Mouse (Mus musculus): ENCODE measurements around the gene Scn3b. TPM values are rescaled to one million over a fixed set of nuclear protein-coding genes. Genes with fewer than 3 reads are reported as not detected.

Scn3b gene
- polyA plus RNA-seq, 2 experiments = 0.01 to 0.06 TPM

DNA sequence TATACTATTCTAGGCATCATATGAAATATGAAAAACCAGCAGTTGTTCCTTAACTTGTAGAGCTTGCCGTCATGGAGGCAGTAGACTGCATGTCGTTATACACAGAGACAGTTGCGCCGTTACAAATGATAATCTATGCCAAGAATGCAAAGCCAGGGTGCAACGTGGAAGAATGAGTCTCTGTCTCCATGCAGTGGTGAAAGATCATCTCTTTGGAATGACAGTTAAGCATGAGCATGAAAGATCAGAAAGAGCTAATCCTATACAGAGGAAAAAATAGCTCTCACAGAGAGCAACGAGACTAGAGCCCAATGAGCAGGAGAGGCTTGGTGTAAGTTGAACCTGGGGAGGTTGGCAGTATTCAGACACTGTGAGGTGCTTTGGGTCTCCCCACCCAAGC, 22.3 kb upstream of the Scn3b start:
- Histone ChIP-seq H3K27me3 (ENCODE audit: control insufficient read depth, insufficient read depth, low read length) (no peaks in the 10 kb centered on the region), H3K9ac (replicated peaks) (no peak overlapping the region), H3K4me2 (ENCODE audit: low read depth) (no peak overlapping the region), H3K36me3 (replicated peaks; ENCODE audit: control insufficient read depth, insufficient read depth, low read depth) (no peaks in the 10 kb centered on the region), H3K9me3 (ENCODE audit: control insufficient read depth, low read length) (no peaks in the 10 kb centered on the region), H3K4me3 (ENCODE audit: insufficient read depth in 1 of 2, low read depth in 2 of 2, low read length in 2 of 2) (no peak overlapping the region), H3K27ac (no peak overlapping the region), H3K4me1 (replicated peaks; ENCODE audit: control insufficient read depth in 2 of 2, insufficient read depth in 2 of 2, low read length in 1 of 2) (no peaks in the 10 kb centered on the region; a peak in 1 of 4 replicates)
- 68% methylated on average over 6 of the region's 6 CpGs for WGBS (ENCODE audit: insufficient replicate concordance)
- TF ChIP-seq EP300 (IDR thresholded peaks at IDR 0.05; ENCODE audit: low read depth) (no peak), CTCF (IDR thresholded peaks at IDR 0.05; ENCODE audit: low read depth) (no peak)
- ATAC-seq (ENCODE audit: insufficient read depth) (no peak), DNase-seq (ENCODE audit: low read depth in 3 of 3, low spot score in 3 of 3) (no peak)

DNA sequence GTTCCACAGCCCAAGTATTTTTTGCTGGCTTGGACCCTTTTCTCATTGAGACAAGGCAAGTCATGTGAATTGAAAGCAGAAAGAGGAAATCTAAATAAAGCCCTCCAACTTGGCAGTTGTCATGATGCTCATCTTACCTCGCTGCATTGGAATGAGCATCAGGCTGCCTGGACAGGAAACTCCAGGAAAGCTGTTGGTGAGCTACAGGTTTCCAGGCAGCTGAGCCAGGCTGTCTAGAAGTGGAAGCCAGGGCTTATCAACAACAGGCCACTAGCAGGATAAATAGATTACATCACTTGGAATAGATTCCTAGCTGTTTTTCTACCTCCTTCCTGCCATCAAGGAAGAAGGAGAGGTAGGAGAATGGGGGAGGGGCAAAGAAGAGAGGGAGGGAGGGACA, 19.9 kb upstream of the Scn3b start:
- no peak for TF ChIP-seq EP300 (IDR thresholded peaks at IDR 0.05; ENCODE audit: low read depth)
- TF ChIP-seq CTCF (IDR thresholded peaks at IDR 0.05; ENCODE audit: low read depth) = no peak

DNA sequence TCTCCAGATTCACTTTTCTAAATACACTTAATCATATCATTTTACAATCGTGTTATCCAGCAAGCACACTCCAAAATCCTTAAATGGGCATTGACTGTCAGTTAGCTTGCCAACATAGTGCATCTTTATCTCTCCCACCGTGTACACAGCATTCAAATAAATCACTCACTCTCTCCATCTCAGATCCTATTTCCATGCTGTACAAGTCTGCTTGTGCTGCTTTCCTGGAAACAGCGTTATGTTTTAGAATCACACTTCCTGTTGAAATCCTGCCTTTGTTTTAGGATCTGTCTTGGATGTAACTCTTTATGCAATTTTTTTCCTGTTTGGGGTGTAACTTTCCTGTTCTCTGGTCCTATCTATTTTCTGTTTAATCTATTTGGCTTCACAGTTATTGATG, 16.6 kb upstream of the Scn3b start:
- DNase-seq (ENCODE audit: low read depth in 3 of 3, low spot score in 3 of 3) = no peak
- Histone ChIP-seq H3K4me2 (ENCODE audit: low read depth) (no peak overlapping the region), H3K4me1 (replicated peaks; ENCODE audit: control insufficient read depth in 2 of 2, insufficient read depth in 2 of 2, low read length in 1 of 2) (no peaks in the 10 kb centered on the region), H3K27ac (no peak overlapping the region), H3K4me3 (ENCODE audit: insufficient read depth in 1 of 2, low read depth in 2 of 2, low read length in 2 of 2) (no peak overlapping the region), H3K27me3 (ENCODE audit: control insufficient read depth, insufficient read depth, low read length) (no peaks in the 10 kb centered on the region), H3K9ac (replicated peaks) (no peak overlapping the region), H3K9me3 (ENCODE audit: control insufficient read depth, low read length) (no peaks in the 10 kb centered on the region), H3K36me3 (replicated peaks; ENCODE audit: control insufficient read depth, insufficient read depth, low read depth) (no peaks in the 10 kb centered on the region)
- ATAC-seq (ENCODE audit: insufficient read depth) = no peak
- TF ChIP-seq EP300 (IDR thresholded peaks at IDR 0.05; ENCODE audit: low read depth) (no peak), CTCF (IDR thresholded peaks at IDR 0.05; ENCODE audit: low read depth) (no peak)
- WGBS (ENCODE audit: insufficient replicate concordance) = 28% methylated on average over 3 of the region's 3 CpGs

More for the DNA sequence above, 19.9 kb upstream of the Scn3b start:
- DNase-seq (ENCODE audit: low read depth in 3 of 3, low spot score in 3 of 3) (no peak), ATAC-seq (ENCODE audit: insufficient read depth) (no peak)
- Histone ChIP-seq H3K4me3 (ENCODE audit: insufficient read depth in 1 of 2, low read depth in 2 of 2, low read length in 2 of 2) (no peak overlapping the region), H3K4me1 (replicated peaks; ENCODE audit: control insufficient read depth in 2 of 2, insufficient read depth in 2 of 2, low read length in 1 of 2) (no peaks in the 10 kb centered on the region), H3K9ac (replicated peaks) (no peak overlapping the region), H3K36me3 (replicated peaks; ENCODE audit: control insufficient read depth, insufficient read depth, low read depth) (no peaks in the 10 kb centered on the region), H3K27ac (no peak overlapping the region), H3K27me3 (ENCODE audit: control insufficient read depth, insufficient read depth, low read length) (no peaks in the 10 kb centered on the region), H3K9me3 (ENCODE audit: control insufficient read depth, low read length) (no peaks in the 10 kb centered on the region), H3K4me2 (ENCODE audit: low read depth) (no peak overlapping the region)
- WGBS (ENCODE audit: insufficient replicate concordance) = 11% methylated on average over 1 of the region's 1 CpGs

DNA sequence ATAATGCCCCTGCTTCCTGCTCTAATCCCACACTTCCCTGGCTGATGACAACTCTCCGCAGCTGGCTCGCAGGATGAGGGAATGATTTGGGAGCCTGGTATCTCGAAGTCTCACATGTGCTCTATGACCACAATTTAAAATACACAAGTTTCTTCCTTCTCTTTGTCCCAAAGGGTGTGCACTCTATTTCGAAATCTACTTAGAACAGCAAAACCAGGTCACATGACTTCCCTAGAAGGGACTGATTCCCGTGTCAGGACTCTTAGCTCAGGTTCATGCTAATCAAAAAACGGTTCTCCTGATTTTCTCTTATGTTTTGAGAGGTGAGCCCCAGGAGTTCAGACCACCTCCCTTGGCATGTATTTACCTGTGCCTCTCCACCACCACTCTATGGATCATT, 5.1 kb upstream of the Scn3b start:
- H3K27ac ChIP-seq = no peak overlapping the region
- H3K36me3 ChIP-seq (replicated peaks; ENCODE audit: control insufficient read depth, insufficient read depth, low read depth) = no peaks in the 10 kb centered on the region
- no peak for ATAC-seq (ENCODE audit: insufficient read depth)
- no peak for DNase-seq (ENCODE audit: low read depth in 3 of 3, low spot score in 3 of 3)
- H3K4me2 ChIP-seq (ENCODE audit: low read depth) = no peak overlapping the region
- TF ChIP-seq EP300 (IDR thresholded peaks at IDR 0.05; ENCODE audit: low read depth) (no peak), CTCF (IDR thresholded peaks at IDR 0.05; ENCODE audit: low read depth) (no peak)
- no peaks in the 10 kb centered on the region for H3K9me3 ChIP-seq (ENCODE audit: control insufficient read depth, low read length)
- no peak overlapping the region for H3K9ac ChIP-seq (replicated peaks)
- 20% methylated on average over 6 of the region's 6 CpGs for WGBS (ENCODE audit: insufficient replicate concordance)
- no peak overlapping the region for H3K4me3 ChIP-seq (ENCODE audit: insufficient read depth in 1 of 2, low read depth in 2 of 2, low read length in 2 of 2)
- peaks cover 8% of the 10 kb centered on the region for H3K27me3 ChIP-seq (ENCODE audit: control insufficient read depth, insufficient read depth, low read length)
- peaks cover 0 to 2% of the 10 kb centered on the region in 2 experiments; a peak in 1 of 4 replicates for H3K4me1 ChIP-seq (replicated peaks; ENCODE audit: control insufficient read depth in 2 of 2, insufficient read depth in 2 of 2, low read length in 1 of 2)

DNA sequence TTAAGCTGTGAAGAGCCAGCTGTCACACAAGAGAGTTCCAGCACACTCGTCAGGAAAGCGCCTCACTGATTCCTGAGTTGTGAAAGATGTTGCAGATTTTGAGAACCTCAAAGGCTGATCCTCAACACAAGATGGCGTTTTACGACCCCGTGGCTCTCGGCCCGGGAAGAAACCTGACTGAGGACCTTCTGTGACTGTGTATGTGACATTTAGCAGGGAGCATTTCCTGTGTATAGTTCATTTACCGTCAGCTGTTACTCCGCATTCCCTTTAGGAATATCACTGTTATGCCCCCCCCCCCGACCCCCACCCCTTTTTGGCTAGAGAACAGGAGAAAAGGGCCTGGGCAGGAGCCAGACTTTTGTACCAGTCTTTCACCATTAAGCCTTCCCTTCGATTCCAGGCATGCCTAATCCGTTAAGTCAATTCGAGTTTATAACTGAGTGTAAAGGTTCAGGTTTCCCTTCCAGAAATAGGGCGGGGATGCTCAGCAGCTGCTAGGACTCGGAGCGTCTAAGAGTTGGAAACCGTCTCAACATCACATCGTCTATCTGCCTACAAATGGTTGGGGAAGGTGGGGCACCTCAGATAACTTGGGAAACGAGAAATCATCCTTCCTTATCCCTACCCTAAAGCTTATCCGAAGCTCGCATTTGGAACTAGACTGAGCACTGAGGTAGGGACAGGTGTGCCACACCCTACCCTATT, 823 bp upstream of the Scn3b start:
- H3K9me3 ChIP-seq (ENCODE audit: control insufficient read depth, low read length) = no peaks in the 10 kb centered on the region
- peaks cover 8% of the 10 kb centered on the region for H3K27me3 ChIP-seq (ENCODE audit: control insufficient read depth, insufficient read depth, low read length)
- DNase-seq (ENCODE audit: low read depth in 3 of 3, low spot score in 3 of 3) (no peak), ATAC-seq (ENCODE audit: insufficient read depth) (no peak)
- TF ChIP-seq CTCF (IDR thresholded peaks at IDR 0.05; ENCODE audit: low read depth) = no peak
- TF ChIP-seq EP300 (IDR thresholded peaks at IDR 0.05; ENCODE audit: low read depth) = no peak
- no peak overlapping the region for H3K4me3 ChIP-seq (ENCODE audit: insufficient read depth in 1 of 2, low read depth in 2 of 2, low read length in 2 of 2)
- no peaks in the 10 kb centered on the region for H3K36me3 ChIP-seq (replicated peaks; ENCODE audit: control insufficient read depth, insufficient read depth, low read depth)
- H3K9ac ChIP-seq (replicated peaks) = no peak overlapping the region
- 17% methylated on average over 21 of the region's 21 CpGs for WGBS (ENCODE audit: insufficient replicate concordance)
- no peak overlapping the region for H3K27ac ChIP-seq
- H3K4me2 ChIP-seq (ENCODE audit: low read depth) = no peak overlapping the region
- H3K4me1 ChIP-seq (replicated peaks; ENCODE audit: control insufficient read depth in 2 of 2, insufficient read depth in 2 of 2, low read length in 1 of 2) = peaks cover 0 to 2% of the 10 kb centered on the region in 2 experiments; a peak in 1 of 4 replicates
